Mouse (Mus musculus): ENCODE measurements around the gene Smco3. TPM values are rescaled to one million over a fixed set of nuclear protein-coding genes. Genes with fewer than 3 reads are reported as not detected.

The Smco3 gene
- polyA plus RNA-seq, 1 experiment from 2014 or later, result 2.1 TPM

DNA sequence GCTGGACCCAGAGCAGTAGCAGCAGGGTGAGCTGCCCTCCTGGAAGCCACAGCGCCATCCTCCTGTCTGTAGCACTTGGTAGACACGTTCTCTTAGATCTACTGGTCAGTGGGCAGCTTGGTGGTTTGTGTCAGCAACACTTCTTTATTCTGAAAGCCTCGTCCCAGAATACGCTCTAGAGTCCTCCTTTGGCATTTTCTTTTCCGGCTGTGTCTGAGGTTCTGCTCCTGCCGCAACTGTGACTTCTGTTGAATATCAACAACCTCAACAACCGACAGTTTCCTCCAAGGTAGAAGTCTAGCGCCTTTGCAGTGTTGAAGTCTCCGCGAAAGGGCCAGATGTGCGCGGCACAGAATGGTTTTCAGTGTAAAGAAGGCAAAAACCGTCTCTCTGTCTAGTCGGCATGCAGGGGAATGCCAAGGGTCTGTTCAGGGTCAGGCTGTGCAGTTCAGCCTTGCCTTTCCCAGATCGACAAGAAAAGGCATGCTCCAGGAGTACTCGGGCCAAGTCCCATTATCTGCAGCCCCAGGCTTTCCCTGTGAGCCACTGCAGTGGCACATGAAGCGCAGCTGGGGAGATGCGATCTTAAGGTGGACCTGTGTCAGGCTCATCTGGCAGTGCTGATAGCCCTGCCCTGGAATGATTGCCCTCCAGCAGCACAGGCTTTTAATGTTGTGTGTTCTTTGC is 22.1 kb upstream of the Smco3 start, which contains the start of gene Art4:
Gene Art4 (minus strand): TSS at position 548 of the 687 bp plus-strand sequence.
- Histone ChIP-seq H3K9me3 (no peaks in the 10 kb centered on the region), H3K4me3 (no peak within 1 kb of the TSS), H3K36me3 (no peaks in the 10 kb centered on the region), H3K27ac (replicated peaks) (no peak within 1 kb of the TSS), H3K4me2 (no peak within 1 kb of the TSS), H3K4me1 (replicated peaks) (no peaks in the 10 kb centered on the region), H3K9ac (no peak within 1 kb of the TSS), H3K27me3 (no peaks in the 10 kb centered on the region)
- ATAC-seq (ENCODE audit: low read depth), result no peak
- 77% methylated on average over 18 of the region's 18 CpGs for WGBS

DNA sequence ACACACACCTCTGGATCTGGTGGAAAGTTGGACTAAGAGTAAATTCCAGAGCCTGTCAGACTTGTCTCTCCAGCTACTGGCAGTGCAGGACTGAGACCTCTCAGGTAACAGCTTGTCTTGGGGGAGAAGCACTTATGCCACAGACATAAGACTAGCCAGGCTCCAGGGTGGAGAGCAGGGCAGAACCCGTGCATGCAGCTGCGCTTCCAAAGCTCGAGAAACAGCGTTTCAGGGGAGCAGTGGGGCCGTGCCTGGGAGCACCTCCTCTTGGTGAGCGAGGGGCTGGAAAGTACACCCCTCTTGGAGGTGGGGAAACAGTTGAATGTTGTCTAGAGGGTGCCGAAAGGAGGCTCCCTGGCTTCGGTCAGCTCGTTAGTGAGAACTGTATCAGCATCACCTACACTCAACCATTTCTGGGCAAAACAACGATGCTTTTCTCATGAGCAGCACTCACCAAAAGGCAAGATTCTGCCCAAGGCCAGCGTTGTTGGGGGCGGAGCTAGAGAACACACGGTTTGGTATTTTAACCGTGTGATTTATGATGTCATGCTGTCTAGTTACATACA is 20.9 kb upstream of the Smco3 start:
- WGBS, result 65% methylated on average over 14 of the region's 14 CpGs
- H3K9me3 ChIP-seq, result no peaks in the 10 kb centered on the region
- H3K4me3 ChIP-seq, result no peak overlapping the region
- no peak overlapping the region for H3K9ac ChIP-seq
- no peak for ATAC-seq (ENCODE audit: low read depth)
- H3K4me1 ChIP-seq (replicated peaks), result no peaks in the 10 kb centered on the region
- no peaks in the 10 kb centered on the region for H3K27me3 ChIP-seq
- H3K36me3 ChIP-seq, result no peaks in the 10 kb centered on the region
- H3K4me2 ChIP-seq, result no peak overlapping the region
- no peak overlapping the region for H3K27ac ChIP-seq (replicated peaks)

GRCm38 (mm10) chr6:136855183-136855582 is 19.9 kb upstream of the Smco3 start:
- 84% methylated on average over 2 of the region's 2 CpGs for WGBS

GRCm38 (mm10) chr6:136854361-136854781 is 19.1 kb upstream of the Smco3 start:
- H3K4me1 ChIP-seq (replicated peaks), result no peaks in the 10 kb centered on the region
- no peak overlapping the region for H3K9ac ChIP-seq
- no peak overlapping the region for H3K4me3 ChIP-seq
- ATAC-seq (ENCODE audit: low read depth), result no peak
- 91% methylated on average over 11 of the region's 11 CpGs for WGBS
- H3K4me2 ChIP-seq, result no peak overlapping the region
- no peaks in the 10 kb centered on the region for H3K36me3 ChIP-seq
- no peaks in the 10 kb centered on the region for H3K9me3 ChIP-seq
- H3K27ac ChIP-seq (replicated peaks), result no peak overlapping the region
- H3K27me3 ChIP-seq, result no peaks in the 10 kb centered on the region

More at GRCm38 (mm10) chr6:136855183-136855582, 19.9 kb upstream of the Smco3 start:
- Histone ChIP-seq H3K4me2 (no peak overlapping the region), H3K27me3 (no peaks in the 10 kb centered on the region), H3K9ac (no peak overlapping the region), H3K27ac (replicated peaks) (no peak overlapping the region), H3K9me3 (no peaks in the 10 kb centered on the region), H3K36me3 (no peaks in the 10 kb centered on the region), H3K4me1 (replicated peaks) (no peaks in the 10 kb centered on the region), H3K4me3 (no peak overlapping the region)
- no peak for ATAC-seq (ENCODE audit: low read depth)

DNA sequence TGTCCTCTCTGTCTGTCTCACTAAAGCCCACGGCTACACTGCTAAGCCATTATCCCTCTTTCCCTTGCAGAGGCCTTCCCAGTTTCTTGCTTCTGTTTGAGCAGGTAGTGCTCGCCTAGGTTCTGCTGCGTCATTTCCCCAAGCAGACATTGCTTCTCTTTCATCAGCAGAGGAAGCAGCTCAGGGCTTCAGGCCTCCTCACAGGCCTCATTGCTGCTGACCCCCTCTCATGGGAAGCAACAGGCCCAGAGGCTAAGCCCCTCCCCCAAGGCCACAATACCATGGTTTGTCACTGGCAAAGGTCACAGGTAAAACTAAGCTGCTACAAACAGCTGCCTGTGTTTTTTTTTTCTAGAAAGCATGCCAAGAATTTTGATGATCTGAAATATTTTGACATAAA is 17.5 kb upstream of the Smco3 start:
- ATAC-seq (ENCODE audit: low read depth), result no peak
- Histone ChIP-seq H3K9me3 (no peaks in the 10 kb centered on the region), H3K4me3 (no peak overlapping the region), H3K27me3 (no peaks in the 10 kb centered on the region), H3K27ac (replicated peaks) (0 out of 2 replicates have a peak overlapping the region, but pooled peaks have one; percentile 29), H3K4me2 (no peak overlapping the region), H3K36me3 (no peaks in the 10 kb centered on the region), H3K4me1 (replicated peaks) (no peaks in the 10 kb centered on the region), H3K9ac (no peak overlapping the region)
- WGBS, result 69% methylated on average over 3 of the region's 3 CpGs

DNA sequence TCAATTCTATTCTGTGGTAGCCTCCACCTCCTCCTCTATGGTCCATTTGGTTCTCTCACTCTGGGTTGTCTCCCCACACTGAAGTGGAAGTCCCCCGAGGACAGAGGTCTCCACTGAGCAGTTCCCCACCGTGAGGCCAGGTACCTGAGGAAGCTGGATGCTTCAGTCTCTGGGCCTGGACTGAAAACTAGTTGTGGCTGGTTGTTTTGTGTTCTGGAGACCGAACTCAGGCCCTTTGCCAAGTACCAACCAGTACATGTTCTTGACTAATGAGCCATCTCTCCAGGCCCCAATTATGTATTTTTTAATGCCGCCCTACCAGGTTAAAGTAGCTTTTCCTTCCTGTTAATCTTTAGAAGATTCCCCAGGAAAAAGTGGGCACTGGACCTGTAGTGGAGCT is 17.1 kb upstream of the Smco3 start:
- 0 out of 2 replicates have a peak overlapping the region, but pooled peaks have one; percentile 29 for H3K27ac ChIP-seq (replicated peaks)
- H3K4me3 ChIP-seq, result no peak overlapping the region
- H3K9me3 ChIP-seq, result no peaks in the 10 kb centered on the region
- no peaks in the 10 kb centered on the region for H3K36me3 ChIP-seq
- H3K27me3 ChIP-seq, result no peaks in the 10 kb centered on the region
- H3K9ac ChIP-seq, result no peak overlapping the region
- no peak overlapping the region for H3K4me2 ChIP-seq
- ATAC-seq (ENCODE audit: low read depth), result no peak
- H3K4me1 ChIP-seq (replicated peaks), result no peaks in the 10 kb centered on the region
- 87% methylated on average over 4 of the region's 4 CpGs for WGBS

DNA sequence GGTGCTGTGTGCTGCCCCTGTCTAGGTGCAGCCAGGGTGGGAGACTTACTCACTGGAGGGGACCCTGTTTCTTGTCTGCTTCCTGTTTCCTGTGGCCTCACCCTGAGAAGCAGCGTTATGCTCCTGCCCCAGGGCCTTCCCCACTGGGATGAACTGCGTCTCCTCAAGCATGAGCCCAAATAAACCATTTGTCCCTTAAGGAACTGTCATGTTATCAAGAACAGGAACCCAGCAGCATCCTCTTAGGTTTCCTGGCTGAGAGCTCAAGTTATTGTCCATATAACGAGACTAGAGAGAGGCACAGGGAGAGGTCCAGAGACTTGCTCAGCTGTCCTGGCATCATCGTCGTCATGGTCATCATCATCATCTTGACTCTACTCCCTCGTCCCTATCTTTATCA is 15.0 kb upstream of the Smco3 start:
- Histone ChIP-seq H3K27ac (replicated peaks) (no peak overlapping the region), H3K4me3 (no peak overlapping the region), H3K36me3 (no peaks in the 10 kb centered on the region), H3K27me3 (no peaks in the 10 kb centered on the region), H3K9ac (no peak overlapping the region), H3K9me3 (no peaks in the 10 kb centered on the region), H3K4me1 (replicated peaks) (no peaks in the 10 kb centered on the region), H3K4me2 (no peak overlapping the region)
- no peak for ATAC-seq (ENCODE audit: low read depth)
- 77% methylated on average over 6 of the region's 6 CpGs for WGBS

DNA sequence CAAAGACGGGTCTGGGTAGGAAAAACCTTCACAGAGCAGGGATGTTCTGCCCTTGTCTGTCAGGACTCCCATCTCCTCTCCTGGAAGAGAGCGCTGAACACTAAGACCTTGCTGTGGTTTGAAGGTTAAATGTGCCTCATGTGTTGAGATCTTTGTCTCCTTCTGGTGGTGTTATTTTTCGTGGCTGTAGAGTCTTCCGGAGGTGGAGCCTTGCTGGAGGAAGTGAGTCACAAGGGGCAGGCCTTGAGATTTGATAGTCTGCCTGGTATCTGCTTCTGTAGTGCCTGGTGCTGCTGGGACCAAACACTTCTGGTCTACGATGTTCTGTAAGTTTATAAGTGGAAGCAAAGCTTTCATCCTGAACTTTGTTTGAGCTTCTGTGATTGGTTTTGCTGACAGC is 13.7 kb upstream of the Smco3 start:
- H3K4me2 ChIP-seq, result no peak overlapping the region
- H3K4me1 ChIP-seq (replicated peaks), result no peaks in the 10 kb centered on the region
- no peaks in the 10 kb centered on the region for H3K36me3 ChIP-seq
- H3K27me3 ChIP-seq, result no peaks in the 10 kb centered on the region
- no peak for ATAC-seq (ENCODE audit: low read depth)
- H3K9me3 ChIP-seq, result no peaks in the 10 kb centered on the region
- H3K4me3 ChIP-seq, result no peak overlapping the region
- no peak overlapping the region for H3K27ac ChIP-seq (replicated peaks)
- 90% methylated on average over 5 of the region's 5 CpGs for WGBS
- H3K9ac ChIP-seq, result no peak overlapping the region

DNA sequence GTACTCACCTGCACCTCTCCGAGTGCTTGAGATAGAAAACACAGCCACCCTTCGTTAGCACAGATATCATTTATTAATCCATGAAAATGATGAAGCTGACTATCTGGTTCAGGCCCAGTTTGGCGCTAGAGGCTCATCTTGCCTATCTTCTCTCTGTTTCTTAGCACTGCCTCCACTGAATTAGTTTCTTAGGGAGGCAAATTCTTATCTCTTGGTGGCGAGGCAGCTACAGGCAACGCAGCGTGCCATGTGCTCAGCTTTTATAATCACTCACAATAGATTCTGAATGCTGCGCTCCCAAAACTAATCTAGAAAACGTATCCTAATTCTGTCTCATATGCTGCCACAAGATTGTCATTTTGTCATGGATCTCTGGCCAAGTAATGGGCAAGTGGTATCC is 13.1 kb upstream of the Smco3 start:
- no peaks in the 10 kb centered on the region for H3K4me1 ChIP-seq (replicated peaks)
- 90% methylated on average over 8 of the region's 8 CpGs for WGBS
- H3K27ac ChIP-seq (replicated peaks), result no peak overlapping the region
- H3K9ac ChIP-seq, result no peak overlapping the region
- no peaks in the 10 kb centered on the region for H3K9me3 ChIP-seq
- no peak overlapping the region for H3K4me2 ChIP-seq
- ATAC-seq (ENCODE audit: low read depth), result no peak
- H3K36me3 ChIP-seq, result no peaks in the 10 kb centered on the region
- no peaks in the 10 kb centered on the region for H3K27me3 ChIP-seq
- no peak overlapping the region for H3K4me3 ChIP-seq

- Histone ChIP-seq H3K4me3 (no peak overlapping the region), H3K36me3 (no peaks in the 10 kb centered on the region)
- WGBS, result 35% methylated on average over 2 of the region's 2 CpGs
Measured at GRCm38 (mm10) chr6:136847790-136848189, 12.5 kb upstream of the Smco3 start.

DNA sequence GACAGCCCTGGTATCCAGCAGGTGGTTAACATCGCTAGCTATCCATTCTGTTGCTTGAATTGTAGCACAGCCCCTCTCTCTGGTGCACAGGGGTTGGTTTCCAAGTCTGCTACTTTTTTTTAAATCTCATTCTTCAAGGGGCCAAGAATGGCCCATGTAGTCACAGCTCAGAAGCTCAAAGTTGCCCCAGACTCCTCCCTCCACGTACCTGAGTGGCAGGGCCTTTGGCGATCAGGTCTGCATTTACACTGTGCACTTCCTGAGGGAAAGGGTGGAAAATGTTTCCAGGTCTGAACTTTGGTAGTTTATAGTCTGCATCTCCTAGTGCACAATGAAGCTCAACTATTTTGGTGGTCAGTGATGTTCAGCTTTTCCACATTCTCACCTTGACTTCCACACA is 12.0 kb upstream of the Smco3 start:
- Histone ChIP-seq H3K36me3 (no peaks in the 10 kb centered on the region), H3K4me3 (no peak overlapping the region), H3K27me3 (no peaks in the 10 kb centered on the region), H3K9ac (no peak overlapping the region), H3K27ac (replicated peaks) (no peak overlapping the region), H3K4me2 (no peak overlapping the region), H3K4me1 (replicated peaks) (no peaks in the 10 kb centered on the region), H3K9me3 (no peaks in the 10 kb centered on the region)
- ATAC-seq (ENCODE audit: low read depth), result no peak
- WGBS, result 89% methylated on average over 3 of the region's 3 CpGs

More at GRCm38 (mm10) chr6:136847790-136848189, 12.5 kb upstream of the Smco3 start:
- no peak for ATAC-seq (ENCODE audit: low read depth)
- Histone ChIP-seq H3K27ac (replicated peaks) (no peak overlapping the region), H3K27me3 (no peaks in the 10 kb centered on the region), H3K4me2 (no peak overlapping the region), H3K9ac (no peak overlapping the region), H3K4me1 (replicated peaks) (no peaks in the 10 kb centered on the region), H3K9me3 (no peaks in the 10 kb centered on the region)

- H3K4me3 ChIP-seq, result no peak overlapping the region
- no peaks in the 10 kb centered on the region for H3K9me3 ChIP-seq
- no peaks in the 10 kb centered on the region for H3K27me3 ChIP-seq
- no peaks in the 10 kb centered on the region for H3K36me3 ChIP-seq
- no peaks in the 10 kb centered on the region for H3K4me1 ChIP-seq (replicated peaks)
- H3K9ac ChIP-seq, result no peak overlapping the region
- H3K27ac ChIP-seq (replicated peaks), result no peak overlapping the region
- 73% methylated on average over 5 of the region's 5 CpGs for WGBS
- ATAC-seq (ENCODE audit: low read depth), result no peak
- no peak overlapping the region for H3K4me2 ChIP-seq
Measured at GRCm38 (mm10) chr6:136845706-136846480, 10.6 kb upstream of the Smco3 start.

Data from neural tube, embryonic 13.5 days (tissue).